Mouse (Mus musculus) neutrophil, adult 5-6 weeks (primary cell): Measurements from ENCODE around the gene Cacna1a. TPM values are rescaled to one million over a fixed set of nuclear protein-coding genes. Genes with fewer than 3 reads are reported as not detected.

Experiments
- ATAC-seq: fragments of 151-379, 151-347 bp; 2 replicates; pipeline ENCODE4 v1.8.0; 2017; ENCODE audit warnings: mild to moderate bottlenecking, moderate TSS enrichment; ENCODE audit not compliant: insufficient number of reproducible peaks, poor library complexity, low FRiP score, severe bottlenecking; ENCODE audit errors: extremely low read depth
- total RNA-seq: library from RNA; stranded (forward); fragments of 200-1000 nt; gene quantifications from 2 replicates; pipeline ENCODE4 v1.2.3, GENCODE M21; 2017

Gene Cacna1a
- 1.6 and 2.0 TPM in 2 replicates for total RNA-seq

DNA sequence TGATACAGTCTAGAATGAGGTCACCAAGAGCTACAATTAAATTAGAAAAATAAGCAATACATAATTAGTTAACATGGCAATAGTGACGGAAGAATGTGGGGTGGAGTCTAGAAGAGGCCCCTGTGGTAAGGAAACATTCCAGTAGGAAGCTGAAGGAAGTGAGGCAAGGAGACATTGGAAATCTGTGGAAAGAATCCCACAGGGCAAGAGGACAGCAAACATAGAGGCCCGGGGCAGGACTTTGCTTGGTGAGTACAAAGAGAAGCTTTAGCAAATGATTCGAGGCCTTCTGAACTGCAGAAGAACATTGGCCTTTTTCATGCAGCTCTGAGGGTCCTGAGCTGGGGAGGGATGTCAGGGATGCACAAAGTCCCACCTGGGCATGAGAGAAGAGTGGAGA is at the start of gene Cacna1a:
TSS of gene Cacna1a (plus strand) at position 166 of the 400 bp plus-strand sequence.
- no peak for ATAC-seq

DNA sequence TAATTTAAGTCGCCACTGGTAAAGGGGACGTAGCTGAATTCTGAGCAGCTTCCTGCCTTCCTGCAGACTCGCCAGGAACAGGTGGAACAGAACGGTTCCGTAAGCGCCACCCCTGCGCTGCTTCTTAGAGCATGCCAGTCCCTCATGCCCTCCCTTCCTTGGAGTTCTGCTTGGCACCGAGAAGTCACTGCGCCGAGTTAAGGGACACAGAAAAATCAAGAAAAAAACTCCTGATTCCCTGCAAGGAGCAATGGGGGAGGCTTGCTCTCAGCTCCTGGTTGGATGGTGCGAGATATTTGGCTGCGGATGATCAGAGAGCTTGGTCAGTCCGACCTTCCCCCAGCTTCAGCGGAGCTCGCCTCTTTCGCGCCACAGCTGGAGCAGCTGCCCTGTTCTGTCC is 49.7 kb upstream of the Cacna1a start:
- no peak for ATAC-seq

DNA sequence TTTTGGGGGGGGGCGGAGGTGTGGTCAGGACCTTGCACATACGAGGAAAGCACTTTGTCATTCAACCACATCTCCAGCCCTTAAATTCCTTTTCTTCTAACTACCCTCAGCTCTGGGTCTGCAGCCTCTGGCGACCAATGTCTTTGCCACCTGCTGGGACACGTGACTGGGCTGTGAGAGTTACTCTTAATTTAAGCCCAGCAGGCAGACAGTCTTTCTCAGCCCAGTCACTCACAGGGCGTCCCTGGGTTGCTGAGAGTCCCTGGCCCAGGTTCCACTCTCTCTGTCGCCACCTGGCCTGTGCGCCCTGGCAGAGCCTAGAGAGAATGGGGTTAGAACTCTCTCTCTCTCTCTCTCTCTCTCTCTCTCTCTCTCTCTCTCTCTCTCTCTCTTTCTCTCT is 48.9 kb upstream of the Cacna1a start:
- no peak for ATAC-seq

DNA sequence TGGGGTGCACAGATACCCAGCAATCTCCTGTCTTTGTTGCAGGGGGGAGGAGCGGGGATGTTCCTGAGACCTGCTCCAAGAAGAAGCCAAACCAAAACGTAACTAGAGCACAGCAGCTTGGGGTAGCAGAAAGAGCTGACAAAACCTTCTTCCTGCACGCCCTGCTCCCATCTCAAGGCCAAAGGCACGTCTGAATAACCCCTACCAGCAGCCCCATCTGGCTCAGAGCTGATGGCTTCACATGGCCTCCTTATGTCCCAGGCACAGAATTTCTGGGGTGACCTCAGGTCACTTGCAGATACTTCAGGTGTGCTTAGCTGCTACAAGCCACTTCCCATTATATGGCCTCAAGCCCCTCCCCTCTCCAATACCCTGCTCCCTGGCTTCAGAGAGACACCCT is 48.4 kb upstream of the Cacna1a start:
- ATAC-seq = no peak

DNA sequence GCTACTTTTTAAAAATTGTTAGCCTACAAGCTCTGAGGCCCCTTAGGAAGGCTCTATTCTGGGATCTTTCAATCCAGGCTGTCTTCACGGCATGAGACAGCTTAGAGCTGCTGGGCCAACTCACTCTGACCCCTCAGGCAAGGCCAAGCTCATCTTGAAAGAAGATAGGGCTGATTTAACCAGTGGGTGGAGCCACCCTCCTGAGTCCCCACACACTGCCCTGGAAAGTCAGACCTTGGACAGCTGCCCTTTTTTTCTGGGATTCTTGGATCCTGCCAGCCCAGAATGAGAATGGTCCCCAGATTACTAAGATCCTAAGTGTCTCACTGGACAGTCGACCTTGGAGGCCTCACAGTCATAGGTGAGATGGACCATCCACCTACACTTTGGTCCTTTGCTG is 47.6 kb upstream of the Cacna1a start:
- no peak for ATAC-seq

DNA sequence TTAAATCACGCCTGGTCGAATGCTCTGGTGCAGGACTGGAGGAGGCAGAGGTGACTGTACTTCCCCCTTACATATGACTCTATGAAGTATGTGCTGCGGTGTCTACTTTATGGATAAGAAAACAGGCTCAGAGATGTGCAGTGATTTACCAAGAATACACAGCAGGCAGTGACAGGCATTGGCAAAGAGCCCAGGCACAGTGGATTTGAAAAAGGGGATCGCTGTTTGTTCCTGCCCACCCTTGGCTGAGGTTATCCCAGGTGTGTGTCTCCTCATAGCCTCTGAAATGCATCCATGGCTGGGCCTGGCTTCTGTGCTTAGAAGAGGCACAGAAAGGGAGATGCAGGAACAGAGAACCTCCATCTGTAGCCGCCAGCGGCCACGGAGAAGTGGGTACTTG is 42.7 kb upstream of the Cacna1a start:
- ATAC-seq = no peak

DNA sequence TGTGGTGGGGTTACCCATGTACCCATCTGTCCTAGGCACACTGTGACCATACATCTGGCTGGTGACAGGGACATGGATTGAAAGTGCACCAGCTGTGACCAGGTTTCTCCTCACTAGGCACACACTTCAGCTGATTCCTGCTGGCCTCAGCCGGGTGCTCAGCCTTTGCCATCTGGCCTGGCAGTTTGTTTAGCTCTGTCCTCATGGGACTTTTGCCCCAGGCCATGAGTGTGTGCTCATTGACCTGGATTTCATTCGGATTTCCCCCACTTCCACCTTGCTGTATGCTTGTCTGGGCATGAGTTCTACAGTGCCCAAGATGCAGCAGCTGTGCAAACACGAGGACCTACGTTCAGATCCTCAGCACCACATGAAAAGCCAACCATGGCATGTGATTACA is 41.8 kb upstream of the Cacna1a start:
- ATAC-seq = no peak

DNA sequence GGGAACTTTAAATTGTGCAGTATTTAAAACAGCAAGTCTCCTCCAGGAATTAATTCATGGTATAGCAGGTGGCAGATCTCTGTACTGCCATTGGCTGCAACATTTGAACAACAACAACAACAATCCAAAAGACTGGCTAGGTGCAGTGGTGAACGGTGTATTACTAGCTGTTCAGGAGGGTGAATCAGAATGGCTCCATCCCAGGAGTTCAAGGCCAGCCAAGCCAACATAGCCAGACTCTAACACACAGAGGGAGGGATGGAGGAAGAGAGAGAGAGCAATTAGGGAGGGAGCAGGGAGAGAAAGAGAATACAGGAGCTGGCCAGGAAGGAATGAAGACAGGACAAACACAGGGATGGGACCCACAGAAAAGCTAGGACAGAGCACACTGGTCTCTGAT is 38.7 kb upstream of the Cacna1a start:
- no peak for ATAC-seq

DNA sequence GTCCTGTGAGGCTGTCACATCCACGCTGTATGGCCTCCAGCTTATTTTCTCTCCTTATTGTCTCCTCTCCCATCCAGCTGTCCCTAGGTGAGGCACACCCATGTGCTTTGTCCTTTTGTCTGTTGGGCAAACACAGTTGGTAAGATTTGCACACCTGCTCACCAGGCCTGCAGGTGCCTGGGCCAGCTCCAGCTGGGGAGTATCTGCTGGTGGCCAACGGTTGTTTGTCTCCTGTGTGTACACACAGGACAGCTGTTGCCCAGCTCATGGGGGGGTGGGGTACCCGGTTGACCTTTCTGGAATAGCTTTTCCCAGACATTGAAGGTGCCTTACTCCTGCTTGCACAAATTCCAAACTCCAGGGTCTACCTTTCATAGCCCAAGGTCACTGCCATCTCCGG is 37.3 kb upstream of the Cacna1a start:
- ATAC-seq = no peak

DNA sequence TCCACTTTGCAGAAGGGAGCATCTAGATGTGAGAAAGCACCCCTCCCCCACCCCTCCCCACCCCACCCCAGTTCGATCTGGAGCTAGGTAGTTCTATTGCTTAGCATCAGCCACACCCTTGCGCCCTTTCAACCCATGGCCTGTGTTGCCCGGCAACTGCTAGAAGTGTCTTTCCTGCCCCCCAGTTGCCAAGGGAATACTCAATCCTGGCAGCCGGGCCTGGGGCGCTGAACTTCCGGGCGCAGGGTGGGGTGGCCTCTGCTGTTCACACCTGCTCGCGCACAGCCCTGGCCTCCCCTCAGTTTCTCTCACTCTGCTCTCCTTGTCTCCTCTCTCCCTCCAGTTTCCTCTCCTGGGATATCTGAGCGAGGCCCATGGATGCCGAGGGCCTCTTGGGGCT is 31.8 kb upstream of the Cacna1a start:
- no peak for ATAC-seq

DNA sequence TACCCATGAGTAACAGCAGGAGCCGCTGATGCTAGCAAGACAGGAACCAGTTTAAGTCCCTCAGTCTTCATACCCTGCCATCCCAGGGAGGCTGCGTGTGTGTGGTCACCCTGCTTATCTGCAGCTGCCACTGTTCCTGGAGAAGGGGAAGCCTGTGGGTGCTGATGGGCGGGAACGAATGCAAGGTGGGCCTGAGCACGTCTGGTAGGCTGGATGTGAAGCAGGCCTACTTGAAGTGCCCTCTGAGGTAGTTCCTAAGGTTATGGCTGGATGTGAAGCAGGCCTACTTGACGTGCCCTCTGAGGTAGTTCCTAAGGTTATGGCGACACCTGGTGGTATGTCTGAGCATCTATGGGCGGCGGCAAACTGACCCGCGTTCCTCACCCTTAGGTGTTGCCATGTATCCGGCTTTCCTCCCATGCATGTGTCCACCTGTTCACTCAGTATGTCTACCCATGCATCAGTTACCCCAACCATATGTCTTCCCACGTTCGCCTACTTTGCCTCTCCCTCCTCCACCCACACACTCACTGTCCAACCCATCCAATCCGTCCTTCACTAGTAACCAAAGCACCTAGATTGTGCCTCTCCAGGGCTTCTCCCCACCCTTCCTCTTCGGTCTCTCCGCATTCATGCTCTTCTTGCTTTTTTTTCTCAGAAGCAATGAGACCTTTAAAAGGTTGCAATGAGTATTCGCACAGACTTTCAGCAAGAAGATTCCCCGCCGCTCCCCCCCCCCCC is 30.4 kb upstream of the Cacna1a start:
- peak; percentile 80 for ATAC-seq

DNA sequence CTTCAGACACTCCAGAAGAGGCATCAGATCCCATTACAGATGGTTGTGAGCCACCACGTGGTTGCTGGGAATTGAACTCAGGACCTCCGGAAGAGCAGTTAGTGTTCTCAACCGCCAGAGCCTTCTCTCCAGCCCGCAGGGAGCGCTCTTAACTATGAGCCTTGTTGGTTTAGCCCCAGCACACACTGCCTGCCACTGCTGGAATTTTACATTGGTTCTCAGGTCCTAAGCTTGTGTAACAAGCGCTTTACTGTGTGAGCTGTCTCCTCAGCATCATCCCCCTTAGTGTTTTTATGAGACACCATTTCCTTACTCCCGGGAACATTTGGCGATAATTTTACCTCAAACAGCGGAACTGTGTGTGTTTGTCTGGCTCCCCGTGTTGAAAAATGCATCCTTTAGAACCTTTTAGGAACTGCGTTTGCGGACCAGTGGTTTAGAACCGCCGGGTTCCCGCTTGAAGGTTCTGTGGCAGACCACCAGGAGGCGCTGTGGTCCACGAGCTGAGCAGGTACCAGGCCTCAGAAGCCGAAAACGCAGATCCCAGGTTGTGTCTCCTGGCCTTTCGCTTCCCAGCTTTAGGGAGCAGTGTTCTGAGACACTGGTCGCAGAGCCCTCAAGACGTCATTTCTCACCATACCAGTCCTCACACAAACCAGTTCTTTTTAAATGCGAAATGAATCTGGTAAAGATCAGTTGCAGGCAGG is 24.7 kb upstream of the Cacna1a start:
- ATAC-seq = peak; percentile 49; the same call in 1 of the 2 replicates

DNA sequence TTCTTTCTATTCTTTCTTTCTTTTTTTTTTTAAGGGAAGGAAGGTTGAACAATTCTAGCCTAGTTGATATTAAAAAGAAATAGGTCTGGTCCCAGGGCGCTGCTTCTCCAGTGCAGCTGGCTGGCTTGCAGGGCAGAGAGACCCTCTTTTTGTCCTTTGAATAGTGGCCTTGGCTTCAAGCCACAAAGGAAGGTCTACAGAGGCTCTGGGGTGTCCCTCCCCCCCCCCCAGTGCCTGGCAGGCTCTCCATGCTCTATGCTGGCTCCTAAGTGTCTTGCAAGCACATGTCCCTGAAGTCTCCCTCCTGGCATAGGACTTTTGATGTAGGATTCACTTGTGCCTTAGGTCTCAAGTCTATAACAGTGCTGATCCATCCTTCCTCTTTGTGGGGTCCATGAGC is 23.0 kb upstream of the Cacna1a start:
- ATAC-seq = no peak

DNA sequence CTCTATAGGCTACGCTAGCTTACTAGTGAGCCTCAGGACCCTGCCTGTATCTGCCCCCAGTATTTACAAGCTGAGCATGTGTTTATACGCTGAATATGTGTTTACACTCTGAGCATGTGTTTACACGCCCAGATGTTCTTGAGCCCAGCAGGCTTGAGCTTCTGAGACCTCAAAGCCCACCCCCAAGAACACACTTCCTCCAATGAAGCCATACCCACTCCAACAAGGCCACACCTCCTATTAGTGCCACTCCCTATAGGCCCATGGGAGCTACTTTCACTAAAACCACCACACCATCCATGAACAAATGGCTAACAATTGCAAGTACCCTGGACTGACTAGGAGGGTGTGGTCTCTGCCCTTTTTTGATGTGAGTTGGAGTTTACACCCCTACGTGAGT is 17.3 kb upstream of the Cacna1a start:
- ATAC-seq = no peak

DNA sequence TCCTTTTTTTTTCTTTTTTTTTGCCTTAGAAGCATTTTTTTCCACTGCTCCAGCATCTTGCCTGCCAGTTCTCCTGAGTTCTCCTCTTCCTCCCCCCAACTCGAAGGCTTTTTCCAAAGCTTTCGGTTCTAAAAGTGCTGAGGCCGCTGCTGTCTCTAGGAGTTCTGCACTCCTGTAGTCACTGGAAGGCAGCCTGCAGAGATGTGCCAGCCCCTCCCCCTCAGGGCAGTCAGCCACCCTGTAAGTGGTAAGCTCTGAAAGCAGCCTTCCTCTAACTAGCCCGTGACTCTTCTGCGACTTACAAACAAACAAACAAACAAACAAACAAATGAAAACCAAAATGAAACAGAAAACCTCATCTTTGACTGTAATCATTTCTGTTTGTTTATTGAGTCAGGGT is 13.2 kb upstream of the Cacna1a start:
- ATAC-seq = no peak

DNA sequence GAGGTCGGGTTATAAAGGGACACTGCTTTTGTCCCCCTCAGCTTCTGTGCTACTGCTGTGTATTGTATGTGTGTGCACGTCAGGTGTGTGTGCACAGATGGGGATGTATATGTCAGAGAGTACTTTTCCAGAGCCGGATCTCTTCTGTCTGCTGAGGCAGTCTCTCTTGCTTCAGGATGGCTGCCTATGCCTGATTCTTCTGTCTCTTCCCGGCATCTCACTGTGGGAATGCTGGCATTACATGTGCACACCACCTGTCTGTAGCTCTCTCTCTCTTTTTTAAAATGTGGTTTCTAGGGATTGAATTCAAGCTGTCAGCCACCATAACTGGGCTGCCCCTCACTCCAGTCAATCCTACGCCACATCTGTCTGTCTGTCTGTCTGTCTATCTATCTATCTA is 12.4 kb upstream of the Cacna1a start:
- no peak for ATAC-seq

DNA sequence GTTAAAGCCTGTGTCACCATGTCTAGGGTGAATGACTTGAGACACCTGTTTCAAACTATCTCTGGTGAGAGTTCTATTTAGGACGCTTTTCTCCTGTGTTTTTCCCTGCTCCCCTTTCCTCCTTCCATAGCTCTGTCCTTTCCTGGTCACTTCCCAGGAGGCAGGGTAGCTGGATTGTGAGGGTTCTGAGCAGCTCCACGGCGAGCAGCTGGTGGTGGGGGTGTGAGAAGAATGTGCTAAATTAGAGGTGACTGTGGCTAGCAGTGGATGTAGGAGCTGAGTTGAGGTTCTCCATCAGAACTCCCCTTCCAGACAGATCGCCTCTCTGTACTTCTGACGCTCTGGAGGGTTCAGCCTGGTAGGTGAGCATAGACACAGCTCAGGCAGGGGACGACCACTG is 11.7 kb upstream of the Cacna1a start:
- no peak for ATAC-seq

DNA sequence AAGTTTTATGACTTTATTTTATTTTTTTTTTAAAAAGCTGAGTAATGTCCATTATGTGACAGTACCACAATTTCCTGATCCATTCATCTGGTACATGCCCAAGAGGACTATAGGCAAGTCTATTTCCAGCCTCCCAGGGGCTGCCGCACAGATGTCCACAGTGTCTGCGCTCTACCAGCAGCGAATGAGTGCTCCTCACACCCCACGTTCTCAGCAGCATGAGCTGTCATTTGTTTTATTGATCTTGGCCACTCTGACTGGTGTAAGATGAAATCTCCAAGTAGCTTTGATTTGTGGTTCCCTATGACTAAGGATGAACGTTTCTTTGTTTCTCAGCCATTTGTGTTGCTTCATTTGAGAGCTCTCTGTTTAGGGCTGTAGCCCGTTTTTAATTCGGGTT is 6.6 kb upstream of the Cacna1a start:
- no peak for ATAC-seq

DNA sequence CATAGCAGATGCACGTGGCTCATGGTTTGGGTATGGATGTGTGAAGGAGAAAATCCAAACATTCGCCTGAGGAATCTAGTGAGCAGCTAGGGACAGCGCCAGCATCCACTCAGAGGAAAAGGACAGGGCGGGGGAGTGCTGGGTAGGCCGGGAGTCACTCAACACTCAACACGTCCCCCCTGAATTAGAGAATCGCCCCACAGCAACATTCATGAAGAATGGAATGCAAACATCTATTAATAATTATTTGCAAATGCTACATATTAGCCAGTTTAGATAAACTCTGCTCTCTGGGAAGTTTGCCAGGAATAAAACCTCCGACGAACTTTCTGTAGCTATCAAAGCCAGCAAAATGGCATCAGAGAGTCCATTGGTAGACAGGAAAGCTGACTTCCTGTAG is 533 bp downstream of the Cacna1a start:
- ATAC-seq = no peak

DNA sequence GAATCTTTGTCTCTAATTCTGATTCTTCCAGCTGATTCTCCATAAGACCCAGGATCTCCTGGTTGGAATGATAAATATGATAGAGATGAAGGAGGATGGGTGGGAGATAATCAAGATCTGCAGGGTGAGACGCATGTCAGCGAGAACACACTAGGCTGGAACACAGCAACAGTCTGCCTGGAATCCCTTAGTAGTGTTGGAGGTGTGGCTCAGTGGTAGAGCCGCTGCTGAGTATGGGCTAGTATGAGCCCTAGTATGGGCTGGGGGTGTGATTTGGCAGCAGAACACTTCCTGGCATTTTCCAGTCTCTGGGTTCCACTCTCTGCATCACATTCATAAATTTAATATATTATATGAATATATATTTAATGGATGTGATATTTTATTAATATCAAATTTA is 933 bp downstream of the Cacna1a start:
- no peak for ATAC-seq

DNA sequence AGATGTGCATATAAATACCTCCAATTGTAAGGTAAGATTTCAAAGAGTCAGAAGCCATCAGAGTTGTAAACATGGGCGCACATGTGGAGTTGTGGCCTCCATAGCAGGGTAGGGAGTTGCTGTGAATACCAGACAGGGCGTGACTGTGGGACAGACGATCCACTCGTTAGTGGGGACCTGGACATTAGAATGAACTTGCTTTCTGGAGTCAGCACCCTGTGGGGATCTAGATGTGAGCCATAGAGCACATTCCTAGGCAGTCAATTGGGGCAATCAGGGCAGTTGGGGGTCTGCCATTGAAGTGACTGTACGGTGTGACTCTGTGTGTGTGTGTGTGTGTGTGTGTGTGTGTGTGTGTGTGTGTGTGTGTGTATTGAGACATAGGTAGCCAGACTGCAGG is 3.4 kb downstream of the Cacna1a start:
- no peak for ATAC-seq
